Mouse (Mus musculus): ENCODE results near the gene Marc2. TPM values are rescaled to one million over a fixed set of nuclear protein-coding genes. Genes with fewer than 3 reads are reported as not detected.

The Marc2 gene
- total RNA-seq, 2 experiments from 2014 or later = 106 to 111 TPM

DNA sequence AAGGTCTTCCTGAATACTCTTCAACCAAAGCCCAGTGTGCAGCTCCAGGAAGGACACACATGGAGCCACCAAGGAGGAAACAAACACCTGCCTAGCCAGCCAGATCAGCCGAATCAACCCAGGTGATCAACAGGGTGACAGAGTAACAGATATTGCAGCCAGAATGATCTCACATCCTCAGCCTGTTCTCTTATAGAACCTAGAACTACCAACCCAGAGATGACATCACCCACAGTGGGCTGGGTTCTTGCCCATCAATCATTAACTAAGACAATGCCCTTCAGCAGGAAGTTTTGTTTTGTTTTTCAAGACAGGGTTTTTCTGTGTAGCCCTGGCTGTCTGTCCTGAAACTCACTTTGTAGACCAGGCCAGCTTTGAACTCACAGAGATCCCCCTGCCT is 12.0 kb upstream of the Marc2 start:
- no peak for DNase-seq (ENCODE audit: low spot score)
- intact Hi-C loops (cut with DNase I) = no loop called here

DNA sequence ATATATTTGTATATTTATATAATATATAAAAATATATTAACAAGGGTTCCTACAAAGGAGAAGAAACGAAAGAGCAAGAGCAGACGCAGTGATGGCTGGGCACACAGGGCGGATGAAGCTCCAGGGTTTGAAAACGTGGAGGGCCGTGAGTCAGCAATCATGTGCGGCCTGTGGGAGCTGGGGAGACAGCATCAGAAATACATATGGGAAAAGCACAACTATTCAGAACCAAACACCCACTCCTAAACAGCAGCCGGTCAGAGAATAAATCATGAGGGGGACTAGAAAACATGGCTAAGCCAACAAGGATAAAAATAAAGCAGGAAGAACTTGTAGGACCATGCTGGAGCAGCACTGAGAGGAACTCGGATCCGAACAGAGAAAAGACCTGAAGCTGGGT is 11.0 kb upstream of the Marc2 start:
- intact Hi-C loops (cut with DNase I) = no loop called here

DNA sequence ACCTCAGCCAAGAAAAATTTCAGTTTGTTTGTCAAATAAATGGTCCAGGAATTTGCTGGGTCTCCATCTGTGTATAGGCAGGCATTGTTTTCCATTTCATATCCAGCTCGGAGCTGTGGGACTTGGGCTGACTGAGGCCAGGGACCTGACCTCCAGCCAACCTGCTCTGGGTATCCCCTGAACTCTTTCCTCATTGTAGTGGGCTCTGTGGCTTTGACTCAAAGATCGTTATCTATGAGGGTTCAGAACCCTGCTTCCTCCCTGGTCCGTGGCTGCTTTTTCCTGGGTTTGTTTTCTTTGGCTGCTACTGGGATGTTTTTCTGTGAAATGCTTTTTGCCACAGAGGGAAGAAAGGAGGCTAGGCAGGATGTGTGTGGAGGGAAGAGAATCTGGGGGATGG is 7.7 kb upstream of the Marc2 start:
- DNase-seq (ENCODE audit: low spot score) = no peak
- intact Hi-C loops (cut with DNase I) = loop anchor here (2.0 to 5.0 kb wide), 3 partner anchors 29 to 348 kb away; partner anchors contain the start of genes C130074G19Rik and Rab3gap2

More for the DNA sequence above, 11.0 kb upstream of the Marc2 start:
- no peak for DNase-seq (ENCODE audit: low spot score)

DNA sequence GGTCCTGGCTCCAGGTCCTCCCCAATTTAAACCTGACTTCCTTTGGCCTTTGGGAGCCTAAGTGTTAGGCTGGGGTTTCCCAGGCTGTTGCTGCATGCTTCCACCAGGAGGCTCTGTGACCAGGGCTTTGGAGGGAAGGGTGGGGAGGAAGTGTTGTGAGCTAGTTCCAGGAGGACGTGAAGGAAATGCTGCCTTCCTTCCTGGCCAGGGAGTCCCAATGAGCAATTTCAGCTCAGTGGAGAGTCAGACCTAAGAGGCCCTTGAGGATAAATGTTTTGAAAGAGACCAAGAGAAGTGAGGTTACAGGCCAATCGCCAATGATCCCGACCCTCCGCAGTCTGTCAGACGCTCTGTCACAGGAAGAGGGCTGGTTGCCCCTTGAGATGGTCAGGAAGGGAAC is 7.1 kb upstream of the Marc2 start:
- intact Hi-C loops (cut with DNase I) = loop anchor here (2.0 to 5.0 kb wide), 3 partner anchors 29 to 349 kb away; partner anchors contain the start of genes C130074G19Rik and Rab3gap2
- peak; percentile 69 for DNase-seq (ENCODE audit: low spot score)

DNA sequence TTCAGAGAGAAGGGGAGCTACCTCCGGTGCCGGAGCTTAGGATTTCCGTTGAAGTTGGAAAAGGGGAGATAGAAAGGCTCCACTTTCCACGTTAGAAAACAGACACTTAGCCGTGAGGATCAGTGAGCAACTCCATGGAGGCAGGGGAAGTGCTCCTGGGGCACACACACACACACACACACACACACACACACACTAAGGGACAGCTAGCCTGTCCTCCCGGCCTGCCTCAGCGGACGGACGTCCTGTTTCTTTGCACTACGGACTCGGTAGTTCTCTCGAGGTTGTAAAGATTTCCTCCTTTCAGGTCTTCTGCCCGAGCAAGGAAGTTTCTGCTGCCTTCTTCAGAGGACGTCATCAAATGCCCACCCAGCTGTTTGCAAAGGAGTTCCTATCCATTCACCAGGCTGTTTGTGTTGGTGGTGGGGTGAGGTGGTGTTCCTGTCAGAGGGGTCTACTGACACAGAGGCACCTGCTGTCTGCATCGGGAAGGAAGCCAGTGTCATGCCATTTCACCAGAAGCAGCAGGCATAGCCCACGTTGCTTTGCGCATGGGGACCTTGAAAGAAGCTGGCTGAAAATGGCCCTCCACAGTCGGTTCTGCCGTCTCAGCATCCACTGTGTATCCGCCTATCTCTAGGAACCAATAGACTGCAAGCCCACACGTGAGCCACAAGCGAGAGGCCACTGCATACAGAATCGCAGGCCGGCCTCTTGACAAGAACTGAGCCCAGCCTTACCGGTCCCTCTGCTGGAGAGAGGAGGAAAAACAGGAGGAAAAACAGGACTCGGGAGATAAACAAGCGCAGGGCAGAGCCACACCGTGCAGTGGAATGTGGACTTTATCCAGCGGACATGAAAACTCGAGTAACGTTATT is 5.7 kb upstream of the Marc2 start:
- intact Hi-C loops (cut with DNase I) = loop anchor here (2.0 to 5.0 kb wide), 3 partner anchors 27 to 350 kb away; partner anchors contain the start of genes C130074G19Rik and Rab3gap2
- DNase-seq (ENCODE audit: low spot score) = peak; percentile 73

DNA sequence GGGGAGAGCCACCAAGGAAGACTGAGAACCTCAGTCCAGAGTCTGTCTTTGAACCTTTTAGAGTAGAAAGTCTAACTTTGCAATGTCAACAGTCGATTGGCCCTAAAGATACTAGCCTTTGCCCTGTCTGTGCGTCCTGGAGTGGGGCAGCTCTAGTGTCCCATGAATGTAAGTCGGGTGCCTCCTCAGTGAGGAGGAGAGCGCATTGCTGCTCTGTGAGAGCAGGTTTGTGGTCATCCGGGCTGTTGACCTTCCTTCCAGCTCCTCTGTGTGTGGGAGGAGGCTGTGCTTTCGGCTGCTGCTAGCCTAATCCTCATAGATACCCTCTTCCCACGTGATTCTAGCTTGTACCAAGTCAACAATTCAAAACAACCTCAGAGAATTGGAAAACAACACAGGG is 4.9 kb upstream of the Marc2 start:
- no peak for DNase-seq (ENCODE audit: low spot score)

DNA sequence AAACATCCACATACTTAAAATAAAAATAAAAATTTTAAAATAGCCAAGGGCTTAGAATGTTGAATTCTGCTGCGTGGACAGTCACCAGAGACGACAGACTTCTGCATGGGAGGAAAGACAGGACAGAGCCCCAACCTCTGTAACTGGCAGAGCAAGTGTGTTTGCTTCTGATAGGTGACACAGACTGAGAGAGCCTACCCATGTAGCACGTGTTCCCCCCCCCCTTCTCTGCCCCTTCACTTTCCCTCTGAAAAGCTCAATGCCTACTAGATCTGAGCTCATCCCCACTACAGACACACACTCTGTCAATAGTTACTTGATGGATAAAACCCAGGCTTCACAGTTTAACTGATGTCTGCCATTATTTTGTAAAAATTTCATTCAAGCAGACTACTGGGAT is 722 bp upstream of the Marc2 start:
- intact Hi-C loops (cut with DNase I) = no loop called here
- DNase-seq (ENCODE audit: low spot score) = no peak

More for the DNA sequence above, 4.9 kb upstream of the Marc2 start:
- intact Hi-C loops (cut with DNase I) = loop anchor here (5.0 kb wide), 1 partner anchor 351 kb away; the partner anchor contains the start of gene Rab3gap2

DNA sequence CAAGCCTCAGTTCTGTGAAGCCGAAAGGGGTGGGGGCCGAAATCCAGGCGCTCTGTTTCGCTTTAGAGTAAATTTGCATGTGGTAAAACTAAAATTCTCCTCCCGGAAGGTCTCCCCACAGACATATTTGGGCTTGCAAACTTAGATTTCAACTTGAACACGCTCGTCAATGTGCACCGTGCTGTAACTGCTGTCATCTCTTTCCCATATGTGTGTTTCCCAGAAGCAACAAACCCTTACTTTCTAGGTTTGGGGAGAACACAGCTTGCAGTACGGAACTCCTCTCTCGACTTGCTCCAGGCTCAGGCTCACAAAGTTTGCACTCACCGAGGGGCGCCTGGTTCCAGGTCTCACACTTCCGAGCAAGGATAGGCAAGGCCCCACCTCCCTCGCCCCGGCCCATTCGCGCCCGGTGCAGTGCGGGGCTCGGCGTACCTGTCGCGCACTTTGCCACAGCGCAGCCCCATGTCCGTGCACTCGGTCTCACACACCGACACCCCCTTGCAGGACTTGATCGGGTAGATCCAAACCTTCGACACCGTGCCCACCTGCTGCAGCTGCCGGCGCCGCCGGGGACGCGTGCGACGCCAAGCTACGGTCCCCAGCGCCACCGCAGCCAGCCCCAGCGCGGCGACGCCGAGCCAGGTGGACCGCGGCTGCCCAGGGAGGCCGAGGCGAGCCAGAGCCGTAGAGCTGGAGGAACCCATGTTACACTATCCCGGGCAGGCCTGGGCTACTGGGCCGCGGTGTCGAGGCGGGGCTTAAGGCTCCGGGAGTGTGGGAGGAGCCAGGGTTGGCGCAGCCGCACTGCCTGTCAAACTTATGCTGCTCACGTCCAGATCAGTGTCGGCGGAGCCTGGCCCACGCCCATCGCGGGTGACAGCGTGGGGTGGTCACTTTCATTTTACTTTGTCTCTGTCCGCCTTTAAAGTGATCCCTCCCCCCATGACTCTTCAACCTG is 860 bp downstream of the Marc2 start:
- intact Hi-C loops (cut with DNase I) = loop anchor here (2.0 kb wide), 1 partner anchor 21 kb away; no protein-coding TSS in a partner anchor
- DNase-seq (ENCODE audit: low spot score) = peak; percentile 89

DNA sequence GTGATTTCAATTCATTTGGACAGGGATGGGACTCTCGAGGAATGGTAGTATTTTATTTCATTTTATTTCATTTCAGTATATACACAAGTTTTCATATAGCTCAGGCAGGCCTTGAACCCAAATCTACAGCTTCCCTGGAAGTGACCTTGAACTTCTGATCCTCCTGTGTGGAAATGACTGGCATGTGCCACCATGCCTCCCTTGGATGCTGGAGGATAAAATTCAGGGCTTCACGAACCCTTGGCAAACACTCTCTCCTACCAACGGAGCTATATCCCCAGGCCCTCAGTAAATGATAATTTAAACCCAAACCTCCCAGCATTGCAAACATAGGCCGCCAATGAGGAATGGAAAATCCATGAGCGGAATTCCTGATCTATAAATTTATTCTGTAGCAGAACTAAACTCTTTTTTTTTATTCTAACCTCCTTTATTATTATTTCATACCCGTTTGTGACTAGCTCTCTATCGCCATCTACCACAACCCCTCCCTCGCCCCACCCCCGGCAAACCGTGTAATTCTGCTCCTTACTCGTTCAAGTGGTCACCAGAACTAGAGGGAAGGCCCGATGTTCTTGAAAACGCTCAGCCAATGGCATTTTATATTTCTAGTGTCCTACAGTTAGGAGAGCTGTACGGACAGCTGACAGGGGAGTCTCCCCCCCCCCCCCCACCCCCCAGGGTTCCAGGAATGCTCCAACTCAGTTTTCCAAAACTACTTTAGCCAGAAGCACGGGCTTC is 1.8 kb downstream of the Marc2 start:
- intact Hi-C loops (cut with DNase I) = loop anchor here (2.0 kb wide), 1 partner anchor 20 kb away; no protein-coding TSS in a partner anchor
- no peak for DNase-seq (ENCODE audit: low spot score)

DNA sequence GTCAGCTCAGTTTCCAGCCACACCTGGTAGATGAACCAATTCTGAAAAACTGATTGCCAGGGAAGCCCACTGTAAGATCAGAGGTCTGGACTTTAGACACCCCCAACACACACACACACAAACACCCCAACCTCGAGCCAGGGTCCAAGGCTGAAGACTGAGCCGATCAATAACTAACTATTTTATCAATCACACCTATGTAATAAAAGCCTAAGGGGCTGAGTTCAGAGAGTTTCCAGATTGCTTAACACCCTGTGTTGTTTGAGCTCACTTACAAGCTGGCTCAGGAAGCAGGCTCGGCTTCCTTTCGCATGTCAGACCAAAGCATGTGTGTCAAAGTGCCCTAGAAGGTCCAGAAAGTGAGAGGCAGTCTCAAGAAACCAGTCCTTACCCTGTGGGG is 8.6 kb downstream of the Marc2 start:
- intact Hi-C loops (cut with DNase I) = no loop called here
- DNase-seq (ENCODE audit: low spot score) = no peak

DNA sequence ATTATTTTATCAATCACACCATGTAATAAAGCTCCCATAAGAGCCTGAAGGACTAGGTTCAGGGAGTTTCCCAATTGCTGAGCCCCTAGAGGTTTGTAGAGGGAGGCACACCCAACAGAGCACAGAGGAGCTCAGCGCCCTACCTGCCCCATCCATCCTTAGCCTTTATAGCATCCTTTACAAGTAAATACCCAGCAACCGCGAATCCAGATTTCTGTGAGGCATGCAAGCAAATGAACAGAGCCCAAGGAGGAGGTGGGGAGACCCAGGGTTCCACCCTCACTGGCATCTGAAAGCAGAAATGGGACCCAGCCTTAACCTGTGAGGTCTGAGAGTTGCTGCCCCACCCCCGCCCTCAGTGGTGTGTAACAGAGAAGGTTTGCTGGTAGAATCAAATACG is 9.9 kb downstream of the Marc2 start:
- intact Hi-C loops (cut with DNase I) = no loop called here
- no peak for DNase-seq (ENCODE audit: low spot score)

DNA sequence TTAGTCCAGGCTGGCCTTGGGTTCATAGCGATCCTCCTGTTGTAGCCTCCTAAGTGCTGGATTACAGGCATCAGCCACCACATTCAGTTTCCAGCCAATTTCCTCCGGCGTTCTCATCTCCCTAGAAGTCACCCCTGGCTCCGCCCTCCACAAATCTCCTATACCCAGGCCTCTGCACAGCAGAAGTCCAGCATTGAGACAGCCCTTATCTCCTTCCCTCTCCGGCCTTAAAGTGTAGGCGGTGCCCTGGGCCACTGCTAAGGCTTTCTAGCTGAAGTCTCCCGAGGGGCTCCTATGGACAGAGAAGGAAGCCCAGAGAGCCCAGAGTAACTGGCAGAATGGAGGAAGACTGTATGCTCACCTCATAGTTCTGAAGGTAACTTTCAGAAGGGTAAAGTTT is 12.8 kb downstream of the Marc2 start:
- DNase-seq (ENCODE audit: low spot score) = no peak
- intact Hi-C loops (cut with DNase I) = no loop called here

DNA sequence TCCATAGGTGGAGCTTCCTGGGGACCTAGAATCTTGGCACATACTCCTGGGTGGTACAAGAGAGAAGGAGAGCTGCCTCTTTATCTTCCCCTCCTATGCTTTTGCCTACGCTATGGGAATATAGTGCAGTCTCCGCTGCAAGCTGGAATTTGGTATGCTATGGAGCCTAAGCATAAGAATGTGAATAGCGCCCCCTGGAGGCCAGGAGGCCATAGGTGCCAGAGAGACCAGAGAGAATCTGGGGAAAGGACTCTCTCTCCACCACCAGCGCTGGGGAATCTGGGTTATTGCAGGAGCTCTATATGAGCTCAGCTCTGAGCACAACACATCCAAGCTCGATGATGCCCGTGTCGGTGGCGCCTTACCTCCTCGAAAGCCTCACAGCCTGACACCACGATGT is 14.0 kb downstream of the Marc2 start:
- intact Hi-C loops (cut with DNase I) = no loop called here

DNA sequence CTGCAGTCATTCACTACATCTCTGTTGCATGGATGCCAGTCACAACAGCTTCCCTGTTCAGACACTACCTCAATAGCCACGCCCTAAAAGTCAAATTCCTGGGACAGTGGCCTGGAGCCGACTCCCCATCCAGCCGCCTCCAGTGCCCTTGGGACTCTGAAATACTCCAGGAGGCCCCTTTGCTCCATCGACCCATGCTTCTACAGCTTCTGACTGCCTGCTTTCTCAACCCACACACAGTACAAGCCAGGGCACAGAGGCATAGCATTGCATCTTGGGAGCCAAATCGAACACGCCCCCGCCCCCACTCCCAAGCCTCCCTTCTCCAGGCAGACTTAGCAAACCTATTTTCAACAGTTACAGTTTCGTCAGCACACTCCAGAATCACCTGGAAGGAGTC is 16.4 kb downstream of the Marc2 start:
- intact Hi-C loops (cut with DNase I) = no loop called here
- DNase-seq (ENCODE audit: low spot score) = no peak

More for the DNA sequence above, 14.0 kb downstream of the Marc2 start:
- no peak for DNase-seq (ENCODE audit: low spot score)

DNA sequence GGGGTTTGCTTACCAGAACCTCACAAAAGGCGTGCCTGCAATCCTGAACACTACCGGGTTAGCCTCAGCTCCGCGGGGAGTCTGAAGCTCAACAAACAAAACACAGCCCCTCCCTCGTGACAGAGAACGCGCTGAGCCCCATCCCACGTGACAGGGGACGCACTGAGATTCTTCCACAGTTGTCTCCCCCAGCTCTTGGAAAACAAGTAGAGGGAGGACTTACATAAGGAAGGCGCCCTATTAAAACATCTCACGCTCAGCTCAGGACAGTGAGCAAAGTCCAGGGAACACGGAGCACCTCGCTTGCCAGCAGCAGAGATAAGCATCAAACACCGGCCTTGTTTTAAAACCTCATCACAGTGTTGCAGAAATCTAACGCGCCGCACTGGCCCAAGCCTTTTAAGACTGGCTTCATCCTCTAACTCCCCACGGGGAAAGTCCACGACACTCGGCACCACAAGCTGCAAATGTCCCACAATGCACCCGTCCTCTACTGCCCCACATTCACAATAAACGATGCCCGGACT is 19.0 kb downstream of the Marc2 start:
- DNase-seq (ENCODE audit: low spot score) = no peak
- intact Hi-C loops (cut with DNase I) = no loop called here

DNA sequence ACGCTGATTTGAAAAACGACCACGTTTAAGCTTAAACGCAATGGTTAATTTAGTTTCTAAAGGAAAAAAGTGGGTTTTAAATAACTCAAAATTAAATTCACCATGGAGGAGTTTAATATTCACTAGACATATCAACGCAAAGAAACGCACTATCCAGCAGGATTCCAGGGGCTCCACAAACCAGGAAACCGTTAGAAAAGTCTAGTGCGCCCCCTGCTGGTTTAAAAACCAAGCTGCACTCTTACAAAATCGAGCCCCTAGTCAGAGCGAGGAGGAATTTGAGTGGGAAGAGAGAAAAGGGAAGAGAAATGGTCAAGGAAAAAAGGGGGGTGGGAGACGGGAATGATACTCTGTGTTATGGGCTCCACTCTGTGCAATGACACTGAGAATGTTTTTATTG is 21.2 kb downstream of the Marc2 start:
- intact Hi-C loops (cut with DNase I) = loop anchor here (2.0 kb wide), 5 partner anchors 20 to 368 kb away; partner anchors contain the start of gene C130074G19Rik
- DNase-seq (ENCODE audit: low spot score) = no peak

DNA sequence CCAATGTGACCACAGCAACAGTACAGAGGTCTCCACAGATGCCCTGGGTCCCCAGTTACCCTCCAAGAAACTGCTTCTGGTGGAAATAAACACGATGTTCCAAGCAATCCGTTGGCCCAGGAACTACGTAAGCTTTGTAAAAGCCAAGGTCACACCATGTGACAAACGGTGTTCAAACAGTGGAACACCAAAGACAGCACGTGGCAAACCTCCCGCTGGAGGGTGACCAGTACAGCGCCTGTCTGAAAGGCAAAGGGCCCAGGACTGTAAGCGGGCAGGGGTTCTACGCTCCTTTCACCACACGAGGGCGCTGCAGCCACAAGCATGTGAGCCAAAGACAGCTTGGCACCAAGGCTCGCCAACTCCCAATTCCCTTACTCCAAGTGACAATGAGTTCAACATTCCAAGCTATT is 21.8 kb downstream of the Marc2 start:
- peak; percentile 81 for DNase-seq (ENCODE audit: low spot score)
- intact Hi-C loops (cut with DNase I) = loop anchor here (2.0 kb wide), 5 partner anchors 20 to 368 kb away; partner anchors contain the start of gene C130074G19Rik

DNA sequence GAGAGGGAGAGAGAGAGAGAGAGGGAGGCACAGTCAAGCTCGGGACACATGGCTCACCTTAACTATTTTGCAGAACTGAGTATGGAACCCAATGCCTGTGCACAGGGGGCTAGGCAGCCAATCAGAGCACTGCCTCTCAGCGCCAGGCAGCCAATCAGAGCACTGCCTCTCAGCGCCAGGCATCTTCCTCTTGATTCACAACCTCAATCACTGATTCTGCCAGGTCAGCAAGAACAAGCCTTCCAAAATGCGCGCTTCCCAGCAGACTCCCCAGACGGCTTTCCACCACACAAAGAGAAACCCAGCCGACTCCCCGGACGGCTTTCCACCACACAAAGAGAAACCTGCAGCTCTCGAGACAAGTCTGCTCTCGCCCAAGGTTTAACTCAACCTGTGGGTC is 23.6 kb downstream of the Marc2 start:
- intact Hi-C loops (cut with DNase I) = no loop called here

DNA sequence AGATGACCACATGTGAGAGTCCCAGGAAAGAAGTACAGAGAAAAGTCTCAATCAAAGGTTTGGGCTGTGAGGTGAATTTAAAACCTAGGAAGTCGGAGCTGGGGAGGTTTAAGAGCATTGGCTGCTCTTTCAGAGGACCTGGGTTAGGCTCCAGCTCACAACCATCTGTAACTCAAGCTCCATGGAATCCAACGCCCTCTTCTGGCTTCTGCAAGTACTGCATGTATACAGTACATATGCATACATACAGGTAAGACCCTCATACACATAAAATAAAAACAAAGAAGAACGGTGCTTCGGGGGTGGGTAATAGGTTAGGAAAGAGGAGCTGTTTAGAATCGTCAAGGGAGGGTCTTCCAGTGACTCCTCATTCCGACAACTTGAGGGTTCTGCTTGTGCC is 28.5 kb downstream of the Marc2 start:
- intact Hi-C loops (cut with DNase I) = no loop called here
- DNase-seq (ENCODE audit: low spot score) = no peak

More for the DNA sequence above, 23.6 kb downstream of the Marc2 start:
- DNase-seq (ENCODE audit: low spot score) = no peak

Measured in heart, postnatal 25 days (tissue).